Mouse (Mus musculus) intestine, embryonic 14.5 days (tissue): ENCODE measurements at regions not wholly inside any gene's neighbourhood (a gene's known extent, or its start where the extent isn't known, plus 50 kb on each side); places are given as distances from the start of the nearest gene placed in this dataset.

Source experiments
- ATAC-seq: fragments of 200-750 bp; cut with Nextera tagmentation; replicated peaks from 2 replicates; pipeline ENCODE4 v1.8.0; 2017; ENCODE audit warnings: low read depth, moderate number of reproducible peaks, moderate TSS enrichment, moderate library complexity; ENCODE audit not compliant: low FRiP score, low TSS enrichment
- DNase-seq: peaks from one replicate; pipeline ENCODE4 v3.0.0-alpha.2; 2018; ENCODE audit warnings: low spot score
- H3K27ac ChIP-seq: fragments of 300-500 bp; sonication (generic); 2 replicates; pipeline ENCODE4 v1.5.1; 2014; ENCODE audit warnings: low read depth, mild to moderate bottlenecking, control low read depth
- H3K27me3 ChIP-seq: fragments of 300-500 bp; sonication (generic); replicated peaks from 2 replicates; pipeline ENCODE4 v1.6.1; 2014; ENCODE audit warnings: low read length, control low read depth; ENCODE audit not compliant: control insufficient read depth, insufficient read depth
- H3K36me3 ChIP-seq: fragments of 300-500 bp; sonication (generic); 2 replicates; pipeline ENCODE4 v1.6.1; 2014; ENCODE audit warnings: low read length, control low read depth; ENCODE audit not compliant: control insufficient read depth, insufficient read depth
- H3K4me1 ChIP-seq: fragments of 300-500 bp; sonication (generic); replicated peaks from 2 replicates; pipeline ENCODE4 v1.6.1; 2014; ENCODE audit warnings: low read length, control low read depth, mixed read lengths; ENCODE audit not compliant: control insufficient read depth, insufficient read depth
- H3K4me2 ChIP-seq: fragments of 300-500 bp; sonication (generic); 2 replicates; pipeline ENCODE4 v1.6.1; 2014; ENCODE audit warnings: low read length
- H3K4me3 ChIP-seq: fragments of 300-500 bp; sonication (generic); 2 replicates; pipeline ENCODE4 v1.5.1; 2014; ENCODE audit warnings: low read depth, low read length, control low read depth, mixed read lengths
- H3K9ac ChIP-seq: fragments of 300-500 bp; sonication (generic); 2 replicates; pipeline ENCODE4 v1.6.1; 2014; ENCODE audit warnings: mild to moderate bottlenecking, low read length
- H3K9me3 ChIP-seq: fragments of 300-500 bp; sonication (generic); 2 replicates; pipeline ENCODE4 v1.6.1; 2016; ENCODE audit warnings: low read length, control low read depth; ENCODE audit not compliant: control insufficient read depth
- WGBS: fragments of 180-500 bp; shearing (Covaris S2); extraction: QIAGEN DNeasy Blood & Tissue Kit; methylation state at CpG from one replicate; pipeline ENCODE4 v1.1.7; 2014; 5-methylcytosine and 5-hydroxymethylcytosine counted together

DNA sequence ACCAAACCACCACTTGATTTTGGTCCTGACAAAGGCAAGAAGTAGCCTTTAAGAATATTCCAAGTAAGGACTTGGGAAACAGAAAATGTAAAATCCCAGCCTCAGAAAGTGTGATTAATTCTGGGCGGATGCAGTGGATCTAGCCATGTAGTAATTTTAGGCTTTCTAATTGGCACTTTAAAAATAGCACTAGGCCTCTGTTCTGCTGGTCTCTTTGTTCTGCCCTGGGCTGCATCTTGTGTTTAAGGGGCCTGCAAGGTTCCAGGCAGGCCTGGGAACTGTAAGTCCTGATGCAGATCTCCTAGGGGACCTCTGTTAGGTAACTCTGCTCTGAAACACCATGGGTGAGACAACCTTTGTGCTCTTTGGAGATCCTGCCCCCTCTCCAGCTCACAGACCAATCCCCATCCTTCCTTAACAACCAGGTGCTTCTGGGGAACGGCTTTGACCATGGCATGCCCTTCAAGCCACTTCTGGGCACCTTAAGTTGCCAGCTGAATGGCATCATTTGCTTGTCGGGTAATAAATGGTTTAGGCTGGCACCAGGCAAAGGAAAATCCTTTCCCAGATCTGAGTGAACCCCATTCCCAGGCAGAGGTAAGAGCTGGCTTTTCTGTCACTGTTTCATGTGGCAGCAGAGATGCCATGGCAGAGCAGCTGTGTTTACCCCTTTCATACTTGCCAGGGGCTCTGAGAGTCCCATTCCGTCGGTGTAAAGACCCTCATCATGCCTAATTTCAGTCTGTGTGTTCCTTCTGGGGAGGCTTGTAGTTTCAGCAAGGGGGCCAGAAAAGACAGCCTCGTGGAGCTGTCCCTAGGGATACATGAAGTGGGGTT, 115.3 kb upstream of the Peli2 start:
- H3K36me3 ChIP-seq: no peaks in the 10 kb centered on the region

DNA sequence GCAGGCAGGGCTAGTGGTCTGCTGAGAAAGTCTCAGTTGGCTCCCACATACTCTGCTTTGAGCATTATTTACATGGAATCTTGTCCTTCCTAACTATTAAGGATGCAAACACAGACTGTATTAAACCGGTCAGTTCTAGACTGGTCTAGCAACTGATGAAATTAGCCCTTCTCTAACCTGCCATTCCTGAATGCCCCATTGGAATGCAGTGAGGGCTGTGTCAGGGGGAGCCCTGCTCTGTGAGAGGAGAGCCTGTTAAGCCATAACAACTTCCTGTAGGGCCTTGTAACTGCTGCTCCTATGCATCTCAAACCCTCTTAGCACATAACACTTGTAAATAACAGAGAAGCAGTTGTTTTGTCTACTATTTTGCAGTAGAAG, 114.7 kb upstream of the Peli2 start:
- DNase-seq (no peak), ATAC-seq (no peak)
- WGBS: 63% methylated on average over 1 of the region's 1 CpGs

More for the DNA sequence above, 115.3 kb upstream of the Peli2 start:
- no peak for DNase-seq
- ATAC-seq: no peak
- Histone ChIP-seq H3K9me3 (no peaks in the 10 kb centered on the region), H3K9ac (no peak overlapping the region), H3K4me2 (no peak overlapping the region), H3K4me1 (0 out of 2 replicates have a peak, but pooled peaks cover 4% of the 10 kb centered on the region), H3K27me3 (no peaks in the 10 kb centered on the region), H3K4me3 (no peak overlapping the region), H3K27ac (no peak overlapping the region)
- WGBS: 77% methylated on average over 6 of the region's 6 CpGs

DNA sequence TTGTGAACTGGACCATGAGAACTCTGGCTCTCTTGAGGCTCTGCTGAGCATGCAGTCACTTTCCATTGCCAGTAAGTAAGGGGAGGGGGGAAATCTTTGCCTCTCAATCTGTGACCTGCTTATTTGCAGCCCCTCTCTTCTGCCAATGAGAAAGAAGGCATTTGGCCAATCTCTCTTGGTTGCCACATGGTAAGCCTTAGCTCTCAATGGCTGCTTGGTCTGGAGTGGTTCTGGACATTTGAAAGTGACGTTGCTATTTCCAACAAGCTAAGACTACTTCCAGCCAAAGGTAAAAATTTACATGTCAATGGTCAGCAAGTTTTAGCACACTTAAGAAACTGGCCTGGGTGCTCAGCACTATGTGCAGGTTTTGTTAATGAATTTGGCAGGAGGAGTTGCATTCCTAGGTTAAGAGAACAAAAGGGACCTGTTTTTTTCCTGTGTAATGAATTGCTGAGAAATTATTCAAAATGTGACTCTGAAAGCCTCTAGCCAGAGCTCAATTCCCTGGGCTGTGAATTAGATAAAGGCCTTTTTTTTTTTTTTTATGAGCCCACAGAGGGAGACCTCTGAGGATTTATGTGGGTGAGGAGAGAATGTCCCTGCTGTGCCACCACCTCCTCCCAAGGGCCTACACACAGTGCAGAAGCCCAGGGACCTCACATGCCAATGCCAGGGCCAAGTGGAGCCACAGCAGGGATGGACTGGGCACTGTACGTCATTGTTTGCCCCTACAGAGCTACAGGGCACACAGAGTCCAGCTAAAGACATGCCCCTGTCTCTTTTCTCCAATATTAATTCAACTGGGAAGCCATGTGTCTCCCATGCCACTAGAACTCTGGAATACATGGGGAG, 108.0 kb upstream of the Peli2 start:
- no peak for DNase-seq
- Histone ChIP-seq H3K4me1 (no peaks in the 10 kb centered on the region), H3K27me3 (no peaks in the 10 kb centered on the region), H3K36me3 (no peaks in the 10 kb centered on the region), H3K4me2 (no peak overlapping the region), H3K9me3 (no peaks in the 10 kb centered on the region), H3K4me3 (no peak overlapping the region), H3K9ac (no peak overlapping the region), H3K27ac (no peak overlapping the region)
- WGBS: 66% methylated on average over 2 of the region's 2 CpGs
- no peak for ATAC-seq

More for the DNA sequence above, 114.7 kb upstream of the Peli2 start:
- Histone ChIP-seq H3K27me3 (no peaks in the 10 kb centered on the region), H3K27ac (no peak overlapping the region), H3K4me2 (no peak overlapping the region), H3K36me3 (no peaks in the 10 kb centered on the region), H3K9me3 (no peaks in the 10 kb centered on the region), H3K9ac (no peak overlapping the region), H3K4me3 (no peak overlapping the region), H3K4me1 (0 out of 2 replicates have a peak, but pooled peaks cover 4% of the 10 kb centered on the region)

DNA sequence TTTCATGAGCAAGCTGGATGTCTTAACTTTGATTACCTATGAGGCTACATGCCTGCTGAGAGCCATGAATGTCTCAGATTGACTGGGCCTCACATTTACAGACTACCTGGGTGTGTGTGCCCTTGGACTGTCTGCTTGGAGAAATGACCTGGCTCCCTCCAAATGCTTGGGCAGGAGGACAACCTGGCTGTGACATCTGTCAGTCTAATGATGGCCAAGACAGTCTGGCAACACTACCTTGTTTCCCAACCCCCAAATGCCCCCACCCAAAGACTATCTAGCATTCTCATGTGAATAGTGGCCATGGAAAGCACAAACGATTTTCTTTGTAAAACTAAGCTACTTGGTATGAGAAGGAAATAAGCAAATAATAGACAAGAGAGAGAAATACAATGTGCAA, 107.2 kb upstream of the Peli2 start:
- no peak for DNase-seq
- ATAC-seq: no peak

DNA sequence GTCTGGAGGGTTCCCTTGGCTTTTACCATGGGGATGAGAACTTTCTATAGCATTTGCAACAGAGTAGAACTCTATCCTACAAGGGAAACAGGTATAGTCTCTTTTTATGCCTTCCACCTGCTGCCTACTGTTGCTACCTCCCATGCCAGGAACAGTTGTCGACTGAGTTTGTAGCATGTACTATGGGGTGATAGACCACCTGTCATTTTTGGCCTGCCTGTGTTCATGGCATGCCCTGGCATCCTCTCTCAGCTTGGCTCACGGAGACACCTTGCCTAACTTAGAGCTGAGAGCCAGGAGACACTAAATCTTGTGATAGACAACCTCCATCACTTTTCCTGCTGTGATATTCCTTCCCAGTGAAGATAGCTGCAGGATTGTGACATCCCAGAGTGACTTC, 105.8 kb upstream of the Peli2 start:
- H3K9me3 ChIP-seq: no peaks in the 10 kb centered on the region
- no peak overlapping the region for H3K4me3 ChIP-seq
- 83% methylated on average over 2 of the region's 2 CpGs for WGBS
- H3K36me3 ChIP-seq: no peaks in the 10 kb centered on the region
- DNase-seq (no peak), ATAC-seq (no peak)
- no peaks in the 10 kb centered on the region for H3K4me1 ChIP-seq
- no peak overlapping the region for H3K9ac ChIP-seq
- no peak overlapping the region for H3K27ac ChIP-seq
- no peak overlapping the region for H3K4me2 ChIP-seq
- H3K27me3 ChIP-seq: no peaks in the 10 kb centered on the region

More for the DNA sequence above, 107.2 kb upstream of the Peli2 start:
- Histone ChIP-seq H3K9me3 (no peaks in the 10 kb centered on the region), H3K4me2 (no peak overlapping the region), H3K4me1 (no peaks in the 10 kb centered on the region), H3K9ac (no peak overlapping the region), H3K27ac (no peak overlapping the region), H3K4me3 (no peak overlapping the region), H3K27me3 (no peaks in the 10 kb centered on the region), H3K36me3 (no peaks in the 10 kb centered on the region)
- WGBS: 89% methylated on average over 1 of the region's 1 CpGs

DNA sequence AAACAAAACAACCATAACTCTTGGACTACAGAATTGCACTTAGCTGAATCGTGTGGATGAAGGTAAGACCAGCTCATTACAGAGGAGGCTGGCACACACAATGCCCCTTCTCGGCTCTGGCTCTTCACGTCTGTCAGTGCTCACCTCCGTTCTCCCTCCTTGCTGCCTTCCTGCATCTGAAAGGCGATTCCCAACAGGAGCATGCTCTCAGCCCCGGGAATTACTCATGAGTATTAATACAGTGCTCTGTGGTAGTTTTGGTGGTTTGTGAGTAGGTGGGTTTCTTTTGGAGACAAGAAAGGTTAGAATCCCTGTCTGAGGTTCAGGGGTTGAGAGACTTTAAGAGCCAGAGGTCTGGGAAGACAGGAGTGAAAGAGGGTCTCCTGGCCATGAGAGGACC, 102.7 kb upstream of the Peli2 start:
- no peak overlapping the region for H3K4me2 ChIP-seq
- no peak overlapping the region for H3K27ac ChIP-seq
- H3K36me3 ChIP-seq: no peaks in the 10 kb centered on the region
- 82% methylated on average over 6 of the region's 6 CpGs for WGBS
- ATAC-seq (no peak), DNase-seq (no peak)
- no peaks in the 10 kb centered on the region for H3K27me3 ChIP-seq
- H3K4me3 ChIP-seq: no peak overlapping the region
- H3K9ac ChIP-seq: no peak overlapping the region
- H3K4me1 ChIP-seq: no peaks in the 10 kb centered on the region
- H3K9me3 ChIP-seq: no peaks in the 10 kb centered on the region

DNA sequence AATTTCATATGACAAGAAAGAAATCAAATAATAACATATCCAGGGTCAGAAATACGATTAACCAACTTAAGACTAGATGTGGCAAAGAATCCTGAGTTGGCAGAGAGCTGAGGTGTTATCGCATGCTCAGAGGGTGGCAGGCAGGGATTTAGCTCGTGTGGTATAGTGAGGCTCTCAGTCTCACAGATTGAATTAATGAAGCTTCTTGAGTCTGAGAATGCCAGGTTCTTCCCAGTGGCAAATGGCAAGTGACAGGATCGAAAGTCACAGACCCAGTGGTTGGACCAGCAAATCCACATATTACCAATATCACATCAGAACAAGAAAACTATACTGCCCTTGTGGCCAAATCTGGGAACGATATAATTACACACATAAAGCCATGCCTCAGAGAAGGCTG, 101.3 kb upstream of the Peli2 start:
- WGBS: 85% methylated on average over 5 of the region's 5 CpGs
- Histone ChIP-seq H3K9ac (no peak overlapping the region), H3K36me3 (no peaks in the 10 kb centered on the region), H3K9me3 (no peaks in the 10 kb centered on the region), H3K27me3 (no peaks in the 10 kb centered on the region), H3K4me1 (peaks cover 5% of the 10 kb centered on the region; the same call in 1 of the 2 replicates), H3K27ac (no peak overlapping the region), H3K4me2 (no peak overlapping the region), H3K4me3 (no peak overlapping the region)
- ATAC-seq (no peak), DNase-seq (no peak)

DNA sequence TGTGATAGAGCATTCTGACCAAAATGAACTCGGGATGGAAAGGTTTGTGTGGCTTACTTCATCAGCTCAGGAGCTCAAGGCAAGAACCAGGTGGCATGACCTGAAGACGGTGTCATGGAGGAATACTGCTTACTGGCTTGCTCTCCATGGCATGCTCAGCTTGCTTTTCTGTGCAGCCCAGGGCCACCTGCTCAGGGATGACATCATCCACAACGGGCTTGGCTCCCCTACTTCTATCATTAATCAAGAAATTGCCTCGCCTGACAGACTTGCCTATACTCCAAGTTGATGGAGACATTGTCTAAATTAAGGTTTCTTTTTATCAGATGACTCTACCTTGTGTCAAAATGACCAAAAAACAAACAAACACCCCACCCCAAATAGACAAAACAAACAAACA, 98.4 kb upstream of the Peli2 start:
- H3K9me3 ChIP-seq: no peaks in the 10 kb centered on the region
- ATAC-seq (no peak), DNase-seq (no peak)
- no peak overlapping the region for H3K9ac ChIP-seq
- 79% methylated on average over 4 of the region's 4 CpGs for WGBS
- no peak overlapping the region for H3K27ac ChIP-seq
- H3K27me3 ChIP-seq: no peaks in the 10 kb centered on the region
- H3K36me3 ChIP-seq: no peaks in the 10 kb centered on the region
- peaks cover 5% of the 10 kb centered on the region; the same call in 1 of the 2 replicates for H3K4me1 ChIP-seq
- H3K4me2 ChIP-seq: no peak overlapping the region
- H3K4me3 ChIP-seq: no peak overlapping the region
